Mouse (Mus musculus): ENCODE data around the gene Cabp4. TPM values are rescaled to one million over a fixed set of nuclear protein-coding genes. Genes with fewer than 3 reads are reported as not detected.

The Cabp4 gene
- polyA plus RNA-seq, 1 experiment from 2014 or later: 0.12 TPM

DNA sequence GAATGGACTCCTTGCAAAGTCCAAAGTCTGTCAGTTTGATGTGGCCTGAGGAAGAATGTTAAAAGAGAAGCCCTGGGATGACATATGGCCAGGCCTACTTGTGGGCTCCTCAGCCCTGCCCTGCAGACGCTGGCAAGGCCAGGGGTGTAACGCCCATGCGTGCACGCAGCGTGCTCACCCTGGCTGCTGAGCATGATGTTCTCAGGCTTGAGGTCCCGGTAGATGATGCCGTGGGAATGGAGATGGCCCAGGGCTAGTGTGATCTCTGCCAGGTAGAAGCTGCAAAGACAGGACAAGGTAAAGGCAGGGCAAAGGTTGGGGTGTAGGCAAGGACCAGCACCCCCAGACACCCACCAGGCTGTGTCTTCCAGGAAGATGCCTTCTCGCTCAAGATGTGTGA, 15.2 kb upstream of the Cabp4 start:
- Histone ChIP-seq H3K4me1 (replicated peaks) (peaks cover 27% of the 10 kb centered on the region), H3K36me3 (peaks cover 67% of the 10 kb centered on the region), H3K4me3 (no peak overlapping the region), H3K27me3 (ENCODE audit: insufficient read depth, poor library complexity, severe bottlenecking) (no peaks in the 10 kb centered on the region), H3K9me3 (no peaks in the 10 kb centered on the region), H3K27ac (no peak overlapping the region)
- no peak for DNase-seq (ENCODE audit: low spot score)
- WGBS: 97% methylated on average over 8 of the region's 8 CpGs

DNA sequence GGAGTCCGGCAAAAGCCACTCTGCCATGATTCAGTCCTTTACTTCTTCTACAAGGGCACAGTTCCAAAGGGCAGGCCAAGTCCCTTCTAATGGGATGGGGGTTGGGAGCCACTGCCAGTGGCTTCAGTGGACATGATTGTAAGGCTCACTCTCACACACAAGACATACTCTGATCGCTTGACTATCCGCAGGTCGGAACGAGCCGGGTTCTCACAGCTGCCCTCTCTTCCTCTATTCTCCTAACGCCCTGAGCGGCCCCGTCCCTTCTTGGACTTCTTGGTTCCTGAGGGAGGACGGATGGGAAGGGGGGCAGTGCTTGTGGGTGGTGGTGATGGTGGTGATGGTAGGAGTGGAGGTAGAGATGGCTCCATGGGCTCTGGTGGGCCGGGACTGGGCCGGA, 12.9 kb upstream of the Cabp4 start:
- Histone ChIP-seq H3K27ac (no peak overlapping the region), H3K4me3 (no peak overlapping the region), H3K4me1 (replicated peaks) (peaks cover 17% of the 10 kb centered on the region), H3K9me3 (no peaks in the 10 kb centered on the region), H3K27me3 (ENCODE audit: insufficient read depth, poor library complexity, severe bottlenecking) (no peaks in the 10 kb centered on the region), H3K36me3 (peaks cover 88% of the 10 kb centered on the region)
- no peak for DNase-seq (ENCODE audit: low spot score)
- 92% methylated on average over 12 of the region's 12 CpGs for whole genome bisulfite sequencing

DNA sequence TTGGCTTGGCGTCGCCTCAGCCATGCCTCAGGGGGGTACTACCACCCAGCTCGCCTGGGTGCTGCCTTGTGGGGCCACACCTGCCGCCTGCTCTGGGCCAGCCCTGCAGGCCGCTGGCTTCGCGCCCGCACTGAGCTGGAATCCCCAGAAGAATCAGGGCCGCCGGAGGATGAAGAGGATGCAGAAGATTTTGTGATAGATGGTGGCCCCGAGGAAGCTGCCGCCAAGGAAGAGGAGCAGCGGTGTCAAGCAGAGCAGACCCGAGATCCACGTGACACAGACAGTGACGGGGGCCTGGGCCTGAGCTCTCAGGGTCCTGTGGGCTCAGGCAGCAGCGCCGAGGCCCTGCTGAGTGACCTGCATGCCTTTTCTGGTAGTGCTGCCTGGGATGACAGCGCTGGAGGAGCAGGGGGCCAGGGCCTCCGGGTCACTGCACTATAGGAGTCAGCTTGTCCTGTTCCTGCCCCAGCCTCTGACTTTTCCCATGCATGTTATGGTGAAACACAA, 12.3 kb upstream of the Cabp4 start:
- peaks cover 88% of the 10 kb centered on the region for H3K36me3 ChIP-seq
- peaks cover 17% of the 10 kb centered on the region for H3K4me1 ChIP-seq (replicated peaks)
- WGBS: 75% methylated on average over 20 of the region's 20 CpGs
- H3K27me3 ChIP-seq (ENCODE audit: insufficient read depth, poor library complexity, severe bottlenecking): no peaks in the 10 kb centered on the region
- H3K4me3 ChIP-seq: no peak overlapping the region
- DNase-seq (ENCODE audit: low spot score): no peak
- no peaks in the 10 kb centered on the region for H3K9me3 ChIP-seq
- peak overlapping the region; percentile 76 for H3K27ac ChIP-seq

DNA sequence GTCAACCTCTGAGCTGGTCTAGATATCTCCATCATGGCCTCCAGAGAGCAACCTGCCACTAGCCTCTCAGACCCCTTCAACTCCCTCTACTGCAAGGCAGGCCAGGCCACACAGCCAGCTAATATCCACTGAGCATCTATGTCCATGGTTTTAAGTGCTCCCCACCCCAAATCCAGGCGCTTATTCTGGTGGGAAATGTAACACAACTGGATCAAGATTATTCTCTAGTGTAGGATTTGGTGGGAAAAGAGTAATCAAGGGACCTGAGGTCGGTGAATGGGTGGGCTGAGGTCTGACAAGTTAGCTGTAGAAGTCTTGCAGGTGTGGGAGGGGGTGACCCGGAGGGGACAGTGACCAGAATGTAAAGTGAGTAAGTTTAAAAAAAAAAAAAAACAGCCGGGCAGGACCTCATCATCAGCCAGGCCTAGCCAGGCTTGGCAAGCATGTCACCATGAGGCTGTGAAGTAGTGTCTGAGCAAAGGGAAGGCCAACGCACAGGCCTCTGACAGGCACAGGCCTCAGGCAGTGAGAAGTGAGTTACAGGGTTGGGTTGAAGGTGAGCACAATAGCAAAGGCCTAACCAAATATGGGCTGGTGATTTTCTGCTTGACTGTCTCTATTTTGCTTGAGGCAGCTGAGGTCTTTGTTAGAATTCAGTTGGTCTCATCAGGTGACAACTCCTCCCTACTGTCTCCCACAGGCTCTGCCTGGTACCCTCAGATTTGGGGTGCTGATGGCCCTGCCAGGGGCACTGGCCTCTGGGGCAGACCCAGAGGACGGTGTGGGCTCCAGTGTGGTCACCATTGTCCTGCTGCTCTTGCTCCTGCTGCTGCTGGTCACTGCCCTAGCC, 11.6 kb upstream of the Cabp4 start:
- Histone ChIP-seq H3K27me3 (ENCODE audit: insufficient read depth, poor library complexity, severe bottlenecking) (no peaks in the 10 kb centered on the region), H3K9me3 (no peaks in the 10 kb centered on the region), H3K4me3 (no peak overlapping the region), H3K36me3 (peaks cover 88% of the 10 kb centered on the region), H3K4me1 (replicated peaks) (peaks cover 17% of the 10 kb centered on the region), H3K27ac (peak overlapping the region; percentile 76)
- DNase-seq (ENCODE audit: low spot score): no peak
- 76% methylated on average over 6 of the region's 6 CpGs for WGBS

DNA sequence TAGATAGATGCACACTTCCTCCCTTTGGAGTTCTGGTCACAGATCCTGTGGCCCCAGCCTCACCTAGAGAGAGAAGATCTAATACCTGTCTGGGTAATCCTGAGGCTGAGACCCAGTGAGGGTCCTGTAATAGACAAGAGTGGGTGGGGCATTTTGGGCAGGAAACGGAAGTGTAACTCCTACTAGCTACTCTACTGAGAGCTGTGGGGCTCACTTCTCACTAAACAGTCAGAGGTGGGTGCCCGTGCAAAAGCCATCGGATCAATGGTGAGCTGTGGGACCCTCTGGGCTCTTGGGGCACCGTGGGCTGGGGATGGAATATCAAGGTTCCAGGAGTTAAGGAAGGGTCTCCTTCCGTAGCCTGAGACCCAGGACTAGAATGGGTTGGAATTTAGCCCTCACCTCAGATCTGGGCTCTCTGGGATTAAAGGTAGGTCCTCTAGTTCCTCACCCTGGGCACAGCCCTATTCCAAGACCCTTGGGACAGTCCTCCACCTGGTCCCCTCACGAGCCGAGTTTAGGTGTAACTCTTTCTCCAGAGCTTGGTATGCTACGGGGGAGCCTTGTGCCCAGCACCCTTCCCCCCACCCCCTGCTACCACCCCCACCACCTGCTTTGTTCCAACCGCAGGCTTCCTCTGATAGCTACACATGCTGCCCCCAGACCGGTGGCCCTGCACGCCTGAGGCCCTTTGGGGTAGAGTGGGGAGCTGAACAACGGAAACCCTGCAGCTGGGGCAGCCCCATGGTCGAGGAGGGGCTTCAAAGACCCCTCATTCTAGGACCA, 10.8 kb upstream of the Cabp4 start:
- Histone ChIP-seq H3K4me1 (replicated peaks) (peaks cover 25% of the 10 kb centered on the region), H3K27me3 (ENCODE audit: insufficient read depth, poor library complexity, severe bottlenecking) (no peaks in the 10 kb centered on the region), H3K4me3 (no peak overlapping the region), H3K27ac (no peak overlapping the region), H3K9me3 (no peaks in the 10 kb centered on the region), H3K36me3 (peaks cover 90% of the 10 kb centered on the region)
- 81% methylated on average over 13 of the region's 13 CpGs for WGBS
- no peak for DNase-seq (ENCODE audit: low spot score)

DNA sequence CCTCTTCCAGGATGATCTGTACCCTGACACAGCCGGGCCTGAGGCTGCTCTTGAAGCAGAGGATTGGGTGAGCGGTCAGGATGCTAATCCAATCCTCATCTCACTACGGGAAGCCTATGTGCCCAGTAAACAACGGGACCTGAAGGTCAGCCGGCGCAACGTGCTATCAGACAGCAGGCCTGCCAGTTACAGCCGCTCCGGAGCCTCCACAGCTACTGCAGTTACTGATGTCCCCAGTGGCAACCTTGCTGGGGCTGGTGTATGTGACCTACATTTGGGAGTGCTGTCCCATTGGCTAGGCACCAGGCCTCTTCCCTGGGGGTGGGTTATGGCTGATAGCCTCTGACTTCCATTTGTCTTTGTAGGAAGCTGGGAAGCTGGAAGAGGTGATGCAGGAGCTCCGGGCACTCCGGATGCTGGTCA, 9.4 kb upstream of the Cabp4 start, which contains the start of gene Ptprcap:
Gene Ptprcap (plus strand): TSS at position 373 of the 423 bp plus-strand sequence.
- H3K4me1 ChIP-seq (replicated peaks): peaks cover 38% of the 10 kb centered on the region
- no peaks in the 10 kb centered on the region for H3K9me3 ChIP-seq
- no peak within 1 kb of the TSS for H3K4me3 ChIP-seq
- peaks cover 76% of the 10 kb centered on the region for H3K36me3 ChIP-seq
- H3K27ac ChIP-seq: 0 out of 2 replicates have a peak within 1 kb of the TSS, but pooled peaks have one; percentile 0
- 80% methylated on average over 11 of the region's 11 CpGs for WGBS
- H3K27me3 ChIP-seq (ENCODE audit: insufficient read depth, poor library complexity, severe bottlenecking): no peaks in the 10 kb centered on the region
- no peak for DNase-seq (ENCODE audit: low spot score)

DNA sequence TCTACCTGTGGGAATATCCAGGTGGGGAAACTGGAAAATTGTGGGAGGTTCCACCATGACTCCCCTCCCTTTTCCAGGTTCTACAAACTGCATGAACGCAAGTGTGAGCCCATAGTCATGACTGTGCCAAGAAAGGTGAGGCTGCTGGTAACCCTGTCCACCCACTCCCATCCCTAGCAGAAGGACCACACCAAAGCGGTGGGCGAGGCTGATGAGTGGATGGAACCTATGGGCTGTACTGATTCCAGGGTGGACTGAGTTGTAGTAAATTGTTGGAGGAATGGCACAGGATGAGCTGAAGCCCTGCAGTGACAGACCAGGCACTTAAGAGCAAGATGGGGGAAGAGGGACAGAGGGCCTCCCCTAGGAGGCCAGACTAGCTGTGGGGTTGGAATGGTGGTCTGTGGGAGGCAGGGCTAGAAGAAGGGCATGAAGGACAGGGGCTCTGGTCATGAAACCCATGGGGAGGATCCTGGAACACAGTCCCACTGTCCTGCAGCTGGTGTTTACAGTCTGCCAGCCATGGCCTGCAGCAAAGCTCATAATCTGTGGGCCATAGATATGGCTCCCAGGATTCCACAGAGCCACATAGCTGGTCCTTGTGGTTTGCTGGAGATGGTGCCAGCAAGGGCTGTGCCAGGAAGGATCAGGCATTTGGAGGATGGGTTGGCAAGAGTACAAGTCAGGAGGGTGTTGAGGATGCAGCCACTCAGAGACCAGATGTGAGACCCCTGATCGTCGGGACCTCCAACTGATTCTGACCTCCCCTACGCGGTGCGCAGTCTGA, 8.8 kb upstream of the Cabp4 start:
- no peak for DNase-seq (ENCODE audit: low spot score)
- peaks cover 44% of the 10 kb centered on the region for H3K4me1 ChIP-seq (replicated peaks)
- H3K27ac ChIP-seq: no peak overlapping the region
- H3K9me3 ChIP-seq: no peaks in the 10 kb centered on the region
- H3K4me3 ChIP-seq: no peak overlapping the region
- 90% methylated on average over 8 of the region's 8 CpGs for WGBS
- H3K27me3 ChIP-seq (ENCODE audit: insufficient read depth, poor library complexity, severe bottlenecking): no peaks in the 10 kb centered on the region
- peaks cover 70% of the 10 kb centered on the region for H3K36me3 ChIP-seq

DNA sequence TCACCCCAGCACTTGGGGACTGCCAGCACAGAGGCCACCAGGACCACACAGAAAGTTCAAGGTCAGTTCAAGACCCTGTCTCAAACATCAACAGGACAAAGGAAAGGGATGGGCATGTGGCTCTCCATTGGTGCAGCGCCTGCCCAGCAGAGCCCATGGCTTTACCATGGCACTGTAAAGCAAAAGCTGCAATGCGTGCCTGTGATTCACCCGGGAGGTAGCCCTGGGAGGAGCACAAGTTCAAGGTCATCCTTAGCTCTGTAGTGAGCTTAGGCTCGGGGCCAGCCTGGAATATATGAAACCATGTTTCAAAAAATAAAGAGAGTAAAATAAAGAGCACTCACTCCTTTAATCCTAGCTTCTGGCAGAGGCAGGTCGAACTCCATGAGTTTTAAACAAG, 8.1 kb upstream of the Cabp4 start:
- H3K4me1 ChIP-seq (replicated peaks): peaks cover 49% of the 10 kb centered on the region
- no peak overlapping the region for H3K4me3 ChIP-seq
- no peaks in the 10 kb centered on the region for H3K9me3 ChIP-seq
- 88% methylated on average over 5 of the region's 5 CpGs for WGBS
- H3K27ac ChIP-seq: no peak overlapping the region
- no peaks in the 10 kb centered on the region for H3K27me3 ChIP-seq (ENCODE audit: insufficient read depth, poor library complexity, severe bottlenecking)
- peaks cover 63% of the 10 kb centered on the region for H3K36me3 ChIP-seq
- no peak for DNase-seq (ENCODE audit: low spot score)

DNA sequence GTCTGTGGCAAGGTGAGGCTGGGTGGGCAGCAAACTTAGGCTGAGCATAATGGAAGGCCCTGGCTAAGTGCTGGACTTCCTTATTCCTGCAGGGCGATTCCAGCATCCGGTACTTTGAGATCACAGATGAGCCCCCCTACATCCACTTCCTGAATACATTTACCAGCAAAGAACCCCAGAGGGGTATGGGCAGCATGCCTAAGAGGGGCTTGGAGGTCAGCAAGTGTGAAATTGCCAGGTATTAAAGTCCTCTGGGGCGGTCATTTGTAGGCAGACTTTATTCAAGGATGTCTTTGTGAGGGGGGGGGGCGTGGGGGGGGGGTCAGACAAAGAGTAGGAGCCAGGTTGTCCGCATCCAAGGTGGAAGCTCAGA, 7.6 kb upstream of the Cabp4 start:
- WGBS: 85% methylated on average over 5 of the region's 5 CpGs
- no peaks in the 10 kb centered on the region for H3K27me3 ChIP-seq (ENCODE audit: insufficient read depth, poor library complexity, severe bottlenecking)
- H3K27ac ChIP-seq: no peak overlapping the region
- H3K4me1 ChIP-seq (replicated peaks): peaks cover 49% of the 10 kb centered on the region
- H3K9me3 ChIP-seq: no peaks in the 10 kb centered on the region
- H3K4me3 ChIP-seq: no peak overlapping the region
- no peak for DNase-seq (ENCODE audit: low spot score)
- H3K36me3 ChIP-seq: peaks cover 58% of the 10 kb centered on the region

DNA sequence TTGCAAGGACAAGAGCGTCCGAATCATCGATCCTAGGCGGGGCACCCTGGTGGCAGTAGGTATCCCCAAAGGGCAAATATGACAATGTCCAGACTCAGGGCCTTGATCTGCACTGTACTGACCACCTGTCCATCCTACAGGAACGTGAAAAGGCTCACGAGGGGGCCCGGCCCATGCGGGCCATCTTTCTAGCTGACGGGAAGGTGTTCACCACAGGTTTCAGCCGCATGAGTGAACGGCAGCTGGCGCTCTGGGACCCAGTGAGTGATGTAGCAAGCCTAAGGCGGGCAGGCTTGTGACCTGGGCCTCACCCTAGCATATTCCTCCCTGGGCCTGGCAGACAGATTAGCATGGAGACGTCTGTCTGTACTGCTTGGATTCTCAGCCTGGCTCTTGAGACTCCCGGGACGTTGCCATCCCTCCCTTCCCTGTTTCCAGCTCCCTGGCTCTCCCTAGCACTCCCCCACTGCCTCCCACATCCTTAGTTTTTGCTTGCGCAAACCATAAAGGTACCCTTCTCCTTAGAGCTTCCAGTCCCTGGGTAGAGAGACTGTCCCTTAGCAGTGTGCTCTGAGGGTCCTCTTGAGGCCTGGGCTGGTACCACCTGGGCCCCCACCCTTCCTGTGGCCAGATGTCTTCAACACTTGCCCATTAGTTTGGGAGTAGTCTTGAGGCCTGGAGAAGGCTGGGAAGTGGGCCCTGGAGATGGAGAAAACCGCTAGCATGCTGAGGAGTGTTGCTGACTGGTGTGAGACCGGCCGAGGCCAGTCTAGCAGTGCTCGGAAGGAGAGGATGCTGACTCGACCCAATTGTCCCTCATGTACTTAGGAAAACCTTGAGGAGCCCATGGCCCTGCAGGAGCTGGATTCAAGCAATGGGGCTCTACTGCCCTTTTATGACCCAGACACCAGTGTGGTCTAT, 7.0 kb upstream of the Cabp4 start:
- Histone ChIP-seq H3K36me3 (peaks cover 52% of the 10 kb centered on the region), H3K27ac (no peak overlapping the region), H3K9me3 (no peaks in the 10 kb centered on the region), H3K4me1 (replicated peaks) (peaks cover 42% of the 10 kb centered on the region), H3K27me3 (ENCODE audit: insufficient read depth, poor library complexity, severe bottlenecking) (no peaks in the 10 kb centered on the region), H3K4me3 (peak overlapping the region; percentile 2; the same call in 1 of the 2 replicates)
- WGBS: 90% methylated on average over 22 of the region's 22 CpGs
- no peak for DNase-seq (ENCODE audit: low spot score)

DNA sequence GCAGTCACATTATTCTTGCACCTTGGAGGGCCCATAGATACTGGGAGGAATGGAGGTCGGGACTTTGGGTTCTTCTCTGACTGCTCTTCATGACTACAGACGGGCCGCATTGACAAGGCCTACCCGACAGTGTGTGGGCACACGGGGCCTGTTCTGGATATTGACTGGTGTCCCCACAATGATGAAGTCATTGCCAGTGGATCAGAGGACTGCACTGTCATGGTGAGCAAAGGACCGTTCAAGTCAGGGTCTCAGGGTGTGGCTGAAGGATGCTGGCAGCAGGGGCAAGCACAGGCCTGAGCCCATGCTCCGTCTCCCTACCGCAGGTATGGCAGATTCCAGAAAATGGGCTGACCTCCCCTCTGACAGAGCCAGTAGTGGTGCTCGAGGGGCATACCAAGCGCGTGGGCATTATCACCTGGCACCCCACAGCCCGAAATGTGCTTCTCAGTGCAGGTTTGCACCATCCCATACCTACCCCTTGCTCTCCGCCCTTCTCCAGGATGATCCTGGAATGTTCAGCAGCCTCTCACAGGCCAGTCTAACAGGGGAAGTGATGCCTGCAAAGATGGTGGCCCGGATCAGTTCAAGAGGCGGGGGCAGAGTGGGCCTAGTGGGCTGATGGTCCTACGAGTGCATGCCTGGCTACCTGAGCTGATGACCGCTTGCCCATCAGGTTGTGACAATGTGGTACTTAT, 6.1 kb upstream of the Cabp4 start:
- Histone ChIP-seq H3K4me1 (replicated peaks) (peaks cover 39% of the 10 kb centered on the region), H3K36me3 (peaks cover 44% of the 10 kb centered on the region), H3K27me3 (ENCODE audit: insufficient read depth, poor library complexity, severe bottlenecking) (no peaks in the 10 kb centered on the region), H3K27ac (no peak overlapping the region), H3K9me3 (no peaks in the 10 kb centered on the region), H3K4me3 (peak overlapping the region; percentile 79)
- 94% methylated on average over 17 of the region's 17 CpGs for WGBS
- DNase-seq (ENCODE audit: low spot score): no peak

All from hindbrain, embryonic 10.5 days (tissue).